Comparison of ENCODE assay signal across 24 mouse cellular contexts in the genomic region with DNA sequence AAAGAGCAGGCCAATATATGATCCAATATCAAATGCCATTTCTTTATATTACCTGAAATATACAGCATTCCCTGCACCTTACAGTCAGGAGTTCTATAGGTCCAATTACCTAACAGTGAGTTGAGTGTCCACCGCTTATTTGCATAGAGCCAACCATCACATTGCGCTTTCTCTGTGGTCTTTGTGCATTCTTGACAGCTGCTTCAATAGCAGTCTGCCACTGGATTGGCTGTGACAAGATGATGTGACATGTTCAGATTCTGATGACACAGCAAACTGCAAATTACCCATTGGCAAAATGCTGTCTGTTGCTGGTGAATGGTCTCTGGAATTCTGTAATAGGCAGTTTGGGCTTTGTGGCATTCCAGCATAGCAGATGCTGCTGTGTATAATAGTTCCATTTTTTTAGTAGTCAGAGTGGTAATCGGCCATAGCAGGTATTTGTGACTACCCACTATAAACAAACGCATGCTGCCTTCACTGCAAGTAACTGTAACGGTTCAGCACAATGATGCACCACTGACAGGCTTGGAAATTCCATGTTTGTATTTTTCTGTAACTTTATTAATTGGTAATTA.
DNase-seq lines count a peak whose midpoint lies in the region; ATAC-seq lines count a peak whose summit lies in the region.
"Had no signal": no experiment of that assay in that cellular context is flagged by ENCODE, and none has a peak within 500 bp of the region (broad histone marks: within the 10 kb centered on the region; RNA-seq: fewer than 3 reads in every experiment).

No protein-coding gene starts in this region.

- ATAC-seq in embryonic facial prominence, embryonic 14.5 days (ENCODE audit: low read depth): no peak
- ATAC-seq in neural tube, embryonic 14.5 days (ENCODE audit: low read depth): peak; percentile 44; the same call in 1 of the 2 replicates
- no peak for ATAC-seq in neural tube, embryonic 15.5 days (ENCODE audit: low FRiP score)
- peak; percentile 53; the same call in 1 of the 2 replicates for ATAC-seq in hindbrain, embryonic 14.5 days (ENCODE audit: low FRiP score)
- ATAC-seq in erythroid progenitor cell, adult 5-6 weeks (replicated peaks; ENCODE audit: low FRiP score, poor library complexity, severe bottlenecking): no peak
- ATAC-seq: activated CD4-positive, CD25-positive, alpha-beta regulatory T cell, adult 4 months; intestine, embryonic 16.5 days; liver, postnatal 0 days had no signal

- no peak overlapping the region for H3K27ac ChIP-seq in embryonic facial prominence, embryonic 14.5 days (replicated peaks; ENCODE audit: low read depth, low read length)
- H3K27ac ChIP-seq in embryonic facial prominence, embryonic 10.5 days (replicated peaks): no peak overlapping the region
- no peak overlapping the region for H3K27ac ChIP-seq in neural tube, embryonic 14.5 days (ENCODE audit: low read depth, low read length)
- H3K27ac ChIP-seq in neural tube, embryonic 15.5 days (replicated peaks): no peak overlapping the region
- no peak overlapping the region for H3K27ac ChIP-seq in hindbrain, embryonic 14.5 days
- H3K27ac ChIP-seq: heart, adult 2 months; heart, embryonic 15.5 days; left cerebral cortex, adult 2 months; limb, embryonic 10.5 days had no signal

- no peaks in the 10 kb centered on the region for H3K4me1 ChIP-seq in embryonic facial prominence, embryonic 14.5 days (ENCODE audit: control insufficient read depth, insufficient read depth, low read length)
- no peaks in the 10 kb centered on the region for H3K4me1 ChIP-seq in embryonic facial prominence, embryonic 10.5 days
- H3K4me1 ChIP-seq in neural tube, embryonic 14.5 days (ENCODE audit: control insufficient read depth, insufficient read depth, low read length): no peaks in the 10 kb centered on the region
- H3K4me1 ChIP-seq in neural tube, embryonic 15.5 days: no peaks in the 10 kb centered on the region
- 0 out of 2 replicates have a peak, but pooled peaks cover 3% of the 10 kb centered on the region for H3K4me1 ChIP-seq in hindbrain, embryonic 14.5 days (replicated peaks; ENCODE audit: control insufficient read depth, insufficient read depth, low read length)
- H3K4me1 ChIP-seq: heart, embryonic 15.5 days; limb, embryonic 10.5 days had no signal

- no peaks in the 10 kb centered on the region for H3K9me3 ChIP-seq in embryonic facial prominence, embryonic 14.5 days (ENCODE audit: control insufficient read depth, low read length)
- H3K9me3 ChIP-seq in embryonic facial prominence, embryonic 10.5 days: no peaks in the 10 kb centered on the region
- no peaks in the 10 kb centered on the region for H3K9me3 ChIP-seq in neural tube, embryonic 14.5 days (ENCODE audit: control insufficient read depth, low read length)
- no peaks in the 10 kb centered on the region for H3K9me3 ChIP-seq in neural tube, embryonic 15.5 days (replicated peaks)
- H3K9me3 ChIP-seq in hindbrain, embryonic 14.5 days (ENCODE audit: control insufficient read depth, low read length): no peaks in the 10 kb centered on the region
- H3K9me3 ChIP-seq: heart, embryonic 15.5 days; limb, embryonic 10.5 days had no signal

- DNase-seq in embryonic facial prominence, embryonic 14.5 days (ENCODE audit: low spot score): peak; percentile 4
- no peak for DNase-seq in embryonic facial prominence, embryonic 10.5 days (ENCODE audit: low spot score)
- no peak for DNase-seq in hindbrain, embryonic 14.5 days (ENCODE audit: low spot score)
- no peak for DNase-seq in left cerebral cortex, postnatal 4 days
- DNase-seq in embryo, embryonic 10 days (ENCODE audit: low spot score): no peak
- DNase-seq: adrenal gland, postnatal 10 days; cerebellum, adult 18-20 months; gastrocnemius, postnatal 14 days; heart, adult 2 months; heart, postnatal 4 days; kidney, postnatal 36 days; layer of hippocampus, adult 9-11 months; liver, postnatal 0 days; lung, postnatal 10 days; right cerebral cortex, adult 18-20 months had no signal

- no peak overlapping the region for H3K9ac ChIP-seq in embryonic facial prominence, embryonic 14.5 days (ENCODE audit: low read depth, low read length)
- H3K9ac ChIP-seq in neural tube, embryonic 14.5 days (replicated peaks; ENCODE audit: low read depth, low read length): no peak overlapping the region
- no peak overlapping the region for H3K9ac ChIP-seq in neural tube, embryonic 15.5 days (replicated peaks)
- no peak overlapping the region for H3K9ac ChIP-seq in hindbrain, embryonic 14.5 days
- H3K9ac ChIP-seq: heart, embryonic 15.5 days; liver, postnatal 0 days had no signal

- no peaks in the 10 kb centered on the region for H3K36me3 ChIP-seq in embryonic facial prominence, embryonic 14.5 days (ENCODE audit: control insufficient read depth, insufficient read depth, low read length)
- H3K36me3 ChIP-seq in embryonic facial prominence, embryonic 10.5 days (replicated peaks): no peaks in the 10 kb centered on the region
- no peaks in the 10 kb centered on the region for H3K36me3 ChIP-seq in neural tube, embryonic 14.5 days (ENCODE audit: control insufficient read depth, insufficient read depth, low read length)
- no peaks in the 10 kb centered on the region for H3K36me3 ChIP-seq in neural tube, embryonic 15.5 days
- no peaks in the 10 kb centered on the region for H3K36me3 ChIP-seq in hindbrain, embryonic 14.5 days (replicated peaks; ENCODE audit: control insufficient read depth, insufficient read depth)
- H3K36me3 ChIP-seq: heart, embryonic 15.5 days; limb, embryonic 10.5 days had no signal

- no peaks in the 10 kb centered on the region for H3K27me3 ChIP-seq in embryonic facial prominence, embryonic 14.5 days (replicated peaks; ENCODE audit: control insufficient read depth, insufficient read depth, low read length)
- H3K27me3 ChIP-seq in embryonic facial prominence, embryonic 10.5 days (replicated peaks; ENCODE audit: low read depth, poor library complexity, severe bottlenecking): no peaks in the 10 kb centered on the region
- no peaks in the 10 kb centered on the region for H3K27me3 ChIP-seq in neural tube, embryonic 14.5 days (ENCODE audit: control insufficient read depth, insufficient read depth, low read length)
- H3K27me3 ChIP-seq in neural tube, embryonic 15.5 days (replicated peaks): no peaks in the 10 kb centered on the region
- H3K27me3 ChIP-seq in hindbrain, embryonic 14.5 days (ENCODE audit: control insufficient read depth, insufficient read depth, low read length): no peaks in the 10 kb centered on the region
- H3K27me3 ChIP-seq: heart, embryonic 15.5 days had no signal

- 87% methylated on average over 5 of the region's 5 CpGs for WGBS in embryonic facial prominence, embryonic 14.5 days
- 87% methylated on average over 5 of the region's 5 CpGs for WGBS in embryonic facial prominence, embryonic 10.5 days
- WGBS in neural tube, embryonic 14.5 days: 72% methylated on average over 5 of the region's 5 CpGs
- 70% methylated on average over 5 of the region's 5 CpGs for WGBS in neural tube, embryonic 15.5 days
- WGBS in hindbrain, embryonic 14.5 days: 56% methylated on average over 5 of the region's 5 CpGs

- H3K4me3 ChIP-seq in embryonic facial prominence, embryonic 14.5 days (ENCODE audit: low read depth, low read length): no peak overlapping the region
- H3K4me3 ChIP-seq in embryonic facial prominence, embryonic 10.5 days: no peak overlapping the region
- H3K4me3 ChIP-seq in neural tube, embryonic 14.5 days (ENCODE audit: low read depth, low read length): no peak overlapping the region
- H3K4me3 ChIP-seq in neural tube, embryonic 15.5 days (replicated peaks): no peak overlapping the region
- no peak overlapping the region for H3K4me3 ChIP-seq in hindbrain, embryonic 14.5 days (replicated peaks; ENCODE audit: low read length)
- H3K4me3 ChIP-seq: erythroblast, embryonic 14.5 days; heart, adult 2 months; heart, embryonic 15.5 days; left cerebral cortex, adult 2 months; limb, embryonic 10.5 days had no signal

- intact Hi-C loops in left cerebral cortex, postnatal 4 days (cut with DNase I): no loop called here

- H3K4me2 ChIP-seq in embryonic facial prominence, embryonic 14.5 days (ENCODE audit: low read depth, low read length): no peak overlapping the region
- no peak overlapping the region for H3K4me2 ChIP-seq in neural tube, embryonic 14.5 days (ENCODE audit: low read depth, low read length)
- no peak overlapping the region for H3K4me2 ChIP-seq in neural tube, embryonic 15.5 days
- H3K4me2 ChIP-seq in hindbrain, embryonic 14.5 days (replicated peaks): no peak overlapping the region
- H3K4me2 ChIP-seq: heart, embryonic 15.5 days had no signal

Comparison
In these comparisons a context has a peak if more than half of its experiments do, and no peak if none do; other contexts are left out.
1. ATAC-seq: peak in neural tube, embryonic 14.5 days (single experiment) and hindbrain, embryonic 14.5 days (single experiment); none in embryonic facial prominence, embryonic 14.5 days (single experiment), neural tube, embryonic 15.5 days (single experiment) and erythroid progenitor cell, adult 5-6 weeks (single experiment).